Mouse (Mus musculus): ENCODE data around the gene Zfr. TPM values are rescaled to one million over a fixed set of nuclear protein-coding genes. Genes with fewer than 3 reads are reported as not detected.
"Not testable (repeated sequence)": the region's sequence is repeated elsewhere in the genome, so short reads cannot be mapped to it uniquely, and the experiment has no call there.

Gene Zfr
- polyA plus RNA-seq, 1 experiment from 2014 or later, result 85.9 TPM

- Histone ChIP-seq H3K36me3 (ENCODE audit: control insufficient read depth, insufficient read depth, low read length) (no peaks in the 10 kb centered on the region), H3K27me3 (ENCODE audit: control insufficient read depth, insufficient read depth, low read length) (no peaks in the 10 kb centered on the region), H3K9me3 (replicated peaks; ENCODE audit: control insufficient read depth, low read length) (no peaks in the 10 kb centered on the region), H3K27ac (ENCODE audit: low read length) (no peak overlapping the region), H3K4me1 (ENCODE audit: control insufficient read depth, insufficient read depth, low read length) (peaks cover 10% of the 10 kb centered on the region), H3K4me3 (replicated peaks; ENCODE audit: low read length) (no peak overlapping the region), H3K4me2 (ENCODE audit: low read depth, low read length) (no peak overlapping the region), H3K9ac (ENCODE audit: low read length) (no peak overlapping the region)
- no peak for ATAC-seq (ENCODE audit: insufficient read depth, low FRiP score)
- WGBS, result 37% methylated on average over 6 of the region's 6 CpGs
These were observed 1.9 kb upstream of the Zfr start for GRCm38 (mm10) chr15:12115722-12116230.

DNA sequence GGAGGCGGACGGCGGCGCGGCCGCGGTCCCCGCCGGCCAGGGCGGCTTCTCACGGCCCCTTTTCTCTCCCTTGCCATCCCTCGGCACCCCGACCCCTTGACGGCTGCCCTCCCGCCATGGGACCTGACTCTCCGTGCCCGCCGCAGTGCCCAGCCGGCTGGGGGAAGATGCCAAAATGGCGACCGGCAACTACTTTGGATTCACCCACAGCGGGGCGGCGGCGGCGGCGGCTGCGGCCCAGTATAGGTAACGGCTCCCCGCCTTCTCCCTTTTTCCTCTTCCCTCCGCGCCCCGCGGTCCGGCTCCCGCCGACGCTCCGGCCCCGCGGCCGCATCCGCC, 431 bp downstream of the Zfr start:
- H3K4me3 ChIP-seq (replicated peaks; ENCODE audit: low read length), result peak overlapping the region; percentile 87
- 0 out of 2 replicates have a peak, but pooled peaks cover 2% of the 10 kb centered on the region for H3K36me3 ChIP-seq (ENCODE audit: control insufficient read depth, insufficient read depth, low read length)
- WGBS, result under 1% methylated on average over 35 of the region's 43 CpGs
- no peaks in the 10 kb centered on the region for H3K27me3 ChIP-seq (ENCODE audit: control insufficient read depth, insufficient read depth, low read length)
- H3K9ac ChIP-seq (ENCODE audit: low read length), result peak overlapping the region; percentile 100
- ATAC-seq (ENCODE audit: insufficient read depth, low FRiP score), result peak; percentile 30
- H3K4me1 ChIP-seq (ENCODE audit: control insufficient read depth, insufficient read depth, low read length), result peaks cover 10% of the 10 kb centered on the region
- no peaks in the 10 kb centered on the region for H3K9me3 ChIP-seq (replicated peaks; ENCODE audit: control insufficient read depth, low read length)
- H3K4me2 ChIP-seq (ENCODE audit: low read depth, low read length), result no peak overlapping the region
- peak overlapping the region; percentile 94 for H3K27ac ChIP-seq (ENCODE audit: low read length)

DNA sequence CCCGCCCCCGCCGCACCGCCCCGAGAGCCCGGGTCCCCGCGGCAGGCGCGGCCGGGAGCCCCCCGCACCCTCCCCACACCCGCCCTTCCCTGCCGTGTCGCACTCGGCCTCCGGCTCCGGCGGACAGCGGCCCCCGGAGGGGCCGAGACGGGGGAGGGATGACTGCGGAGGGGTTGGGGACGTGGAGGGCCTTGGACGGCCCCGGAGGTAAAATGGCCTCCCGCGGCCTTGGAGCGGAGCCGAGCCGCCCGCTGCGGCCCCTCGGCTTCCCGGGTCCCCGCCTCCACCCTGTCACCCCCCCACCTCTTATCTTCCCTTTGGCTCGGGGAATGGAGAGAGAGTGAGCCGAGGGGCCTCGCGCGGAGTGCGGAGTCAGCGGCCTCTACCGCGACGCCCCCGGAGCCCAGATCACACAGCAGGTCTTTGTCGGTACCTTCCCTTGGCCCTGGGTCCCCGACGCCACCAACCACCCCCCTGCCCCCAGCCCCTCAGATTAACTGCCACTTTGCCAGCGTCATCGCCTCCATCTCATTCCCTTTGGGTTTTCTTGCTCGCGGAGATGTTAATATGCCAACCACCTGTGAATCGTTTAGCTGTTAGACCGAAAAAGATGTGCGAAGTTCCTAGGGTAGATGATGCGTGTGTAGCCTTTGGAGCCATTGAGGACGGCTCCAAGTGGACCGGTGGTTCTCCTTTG, 949 bp downstream of the Zfr start:
- Histone ChIP-seq H3K27ac (ENCODE audit: low read length) (peak overlapping the region; percentile 94), H3K27me3 (ENCODE audit: control insufficient read depth, insufficient read depth, low read length) (no peaks in the 10 kb centered on the region), H3K36me3 (ENCODE audit: control insufficient read depth, insufficient read depth, low read length) (0 out of 2 replicates have a peak, but pooled peaks cover 2% of the 10 kb centered on the region), H3K4me3 (replicated peaks; ENCODE audit: low read length) (peak overlapping the region; percentile 87), H3K9me3 (replicated peaks; ENCODE audit: control insufficient read depth, low read length) (no peaks in the 10 kb centered on the region), H3K4me1 (ENCODE audit: control insufficient read depth, insufficient read depth, low read length) (peaks cover 10% of the 10 kb centered on the region), H3K9ac (ENCODE audit: low read length) (peak overlapping the region; percentile 100), H3K4me2 (ENCODE audit: low read depth, low read length) (peak overlapping the region; percentile 87)
- ATAC-seq (ENCODE audit: insufficient read depth, low FRiP score), result peak; percentile 63
- under 1% methylated on average over 60 of the region's 61 CpGs for WGBS

- H3K36me3 ChIP-seq (ENCODE audit: control insufficient read depth, insufficient read depth, low read length), result 0 out of 2 replicates have a peak, but pooled peaks cover 2% of the 10 kb centered on the region
- 5% methylated on average over 7 of the region's 7 CpGs for WGBS
- H3K4me2 ChIP-seq (ENCODE audit: low read depth, low read length), result peak overlapping the region; percentile 87
- H3K4me3 ChIP-seq (replicated peaks; ENCODE audit: low read length), result peak overlapping the region; percentile 87
- no peaks in the 10 kb centered on the region for H3K27me3 ChIP-seq (ENCODE audit: control insufficient read depth, insufficient read depth, low read length)
- H3K27ac ChIP-seq (ENCODE audit: low read length), result peak overlapping the region; percentile 94
- no peaks in the 10 kb centered on the region for H3K9me3 ChIP-seq (replicated peaks; ENCODE audit: control insufficient read depth, low read length)
- no peak for ATAC-seq (ENCODE audit: insufficient read depth, low FRiP score)
- peaks cover 10% of the 10 kb centered on the region for H3K4me1 ChIP-seq (ENCODE audit: control insufficient read depth, insufficient read depth, low read length)
- H3K9ac ChIP-seq (ENCODE audit: low read length), result peak overlapping the region; percentile 100
These were observed 1.5 kb downstream of the Zfr start for GRCm38 (mm10) chr15:12119129-12119466.

- Histone ChIP-seq H3K36me3 (ENCODE audit: control insufficient read depth, insufficient read depth, low read length) (0 out of 2 replicates have a peak, but pooled peaks cover 2% of the 10 kb centered on the region), H3K27me3 (ENCODE audit: control insufficient read depth, insufficient read depth, low read length) (no peaks in the 10 kb centered on the region), H3K4me1 (ENCODE audit: control insufficient read depth, insufficient read depth, low read length) (0 out of 2 replicates have a peak, but pooled peaks cover 5% of the 10 kb centered on the region), H3K4me2 (ENCODE audit: low read depth, low read length) (no peak overlapping the region), H3K27ac (ENCODE audit: low read length) (no peak overlapping the region), H3K4me3 (replicated peaks; ENCODE audit: low read length) (no peak overlapping the region), H3K9me3 (replicated peaks; ENCODE audit: control insufficient read depth, low read length) (no peaks in the 10 kb centered on the region), H3K9ac (ENCODE audit: low read length) (no peak overlapping the region)
- ATAC-seq (ENCODE audit: insufficient read depth, low FRiP score), result no peak
- WGBS, result 94% methylated on average over 1 of the region's 1 CpGs
These were observed 7.3 kb downstream of the Zfr start for GRCm38 (mm10) chr15:12124913-12125312.

DNA sequence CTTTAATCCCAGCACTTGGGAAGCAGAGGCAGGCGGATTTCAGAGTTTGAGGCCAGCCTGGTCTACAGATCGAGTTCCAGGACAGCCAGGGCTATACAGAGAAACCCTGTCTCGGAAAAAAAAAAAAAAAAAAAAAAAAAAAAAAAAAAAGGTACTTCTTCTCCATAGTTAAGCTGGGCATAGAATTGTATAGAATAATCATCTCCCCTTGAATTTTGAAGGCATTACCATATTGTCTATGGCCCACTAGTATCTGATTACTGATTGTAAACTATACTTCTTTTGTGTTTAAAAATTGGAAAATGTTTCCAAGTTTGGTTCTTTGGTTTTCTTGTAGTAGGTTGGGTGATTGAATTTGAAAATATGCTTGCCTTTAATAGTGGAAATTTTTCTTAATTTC, 13.2 kb downstream of the Zfr start:
- 91% methylated on average over 3 of the region's 3 CpGs for WGBS
- H3K9me3 ChIP-seq (replicated peaks; ENCODE audit: control insufficient read depth, low read length); H3K36me3 ChIP-seq (ENCODE audit: control insufficient read depth, insufficient read depth, low read length); H3K4me1 ChIP-seq (ENCODE audit: control insufficient read depth, insufficient read depth, low read length); H3K9ac ChIP-seq (ENCODE audit: low read length); ATAC-seq (ENCODE audit: insufficient read depth, low FRiP score); H3K27ac ChIP-seq (ENCODE audit: low read length); H3K4me3 ChIP-seq (replicated peaks; ENCODE audit: low read length); H3K4me2 ChIP-seq (ENCODE audit: low read depth, low read length); H3K27me3 ChIP-seq (ENCODE audit: control insufficient read depth, insufficient read depth, low read length): not testable (repeated sequence)

DNA sequence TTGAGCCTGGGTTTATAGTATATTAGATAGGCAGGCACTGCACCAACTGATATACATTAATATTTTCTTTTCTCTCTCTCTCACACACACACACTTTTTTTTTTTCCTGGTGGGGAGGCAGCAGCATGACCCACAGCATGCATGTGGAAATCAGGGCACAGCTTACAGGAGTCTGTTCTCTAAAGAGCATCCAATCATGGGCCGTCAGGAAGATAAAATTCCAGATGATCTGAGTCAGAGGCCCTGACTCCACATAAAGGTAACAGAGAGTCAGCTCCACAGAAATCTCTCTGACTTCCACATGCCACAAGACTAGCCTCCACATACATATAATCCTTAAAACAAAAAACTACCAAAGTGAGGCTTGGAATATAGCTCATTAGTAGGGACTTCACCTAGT, 16.9 kb downstream of the Zfr start:
- Histone ChIP-seq H3K36me3 (ENCODE audit: control insufficient read depth, insufficient read depth, low read length) (no peaks in the 10 kb centered on the region), H3K4me3 (replicated peaks; ENCODE audit: low read length) (no peak overlapping the region), H3K27ac (ENCODE audit: low read length) (no peak overlapping the region), H3K4me2 (ENCODE audit: low read depth, low read length) (no peak overlapping the region), H3K9me3 (replicated peaks; ENCODE audit: control insufficient read depth, low read length) (no peaks in the 10 kb centered on the region), H3K27me3 (ENCODE audit: control insufficient read depth, insufficient read depth, low read length) (no peaks in the 10 kb centered on the region), H3K4me1 (ENCODE audit: control insufficient read depth, insufficient read depth, low read length) (no peaks in the 10 kb centered on the region), H3K9ac (ENCODE audit: low read length) (no peak overlapping the region)
- ATAC-seq (ENCODE audit: insufficient read depth, low FRiP score), result no peak
- 35% methylated on average over 1 of the region's 1 CpGs for WGBS

DNA sequence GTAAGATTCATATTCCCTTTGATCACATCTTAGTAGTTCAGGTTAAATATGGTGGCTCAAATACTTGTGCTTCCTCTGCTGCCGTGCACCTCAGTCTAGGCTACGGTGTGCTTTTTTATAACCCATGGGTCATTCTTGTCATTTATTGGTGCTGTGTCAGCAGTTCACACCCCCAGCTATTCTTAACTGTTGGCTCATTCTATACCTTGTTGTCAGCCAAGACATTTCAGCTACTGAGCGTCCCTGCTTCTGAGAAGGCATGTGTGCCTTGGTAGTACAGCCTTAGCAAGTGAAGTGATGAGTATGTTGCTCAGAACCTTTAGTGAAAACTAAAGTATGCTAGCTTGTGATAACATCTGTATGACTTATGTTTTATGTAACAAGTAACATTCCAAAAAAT, 17.7 kb downstream of the Zfr start:
- H3K27ac ChIP-seq (ENCODE audit: low read length), result no peak overlapping the region; the same call in 1 of the 2 replicates
- H3K4me3 ChIP-seq (replicated peaks; ENCODE audit: low read length), result no peak overlapping the region
- no peak overlapping the region for H3K4me2 ChIP-seq (ENCODE audit: low read depth, low read length)
- H3K4me1 ChIP-seq (ENCODE audit: control insufficient read depth, insufficient read depth, low read length), result no peaks in the 10 kb centered on the region
- WGBS, result 49% methylated on average over 3 of the region's 3 CpGs
- no peaks in the 10 kb centered on the region for H3K36me3 ChIP-seq (ENCODE audit: control insufficient read depth, insufficient read depth, low read length)
- no peak overlapping the region for H3K9ac ChIP-seq (ENCODE audit: low read length)
- no peak for ATAC-seq (ENCODE audit: insufficient read depth, low FRiP score)
- H3K27me3 ChIP-seq (ENCODE audit: control insufficient read depth, insufficient read depth, low read length), result no peaks in the 10 kb centered on the region
- H3K9me3 ChIP-seq (replicated peaks; ENCODE audit: control insufficient read depth, low read length), result no peaks in the 10 kb centered on the region

DNA sequence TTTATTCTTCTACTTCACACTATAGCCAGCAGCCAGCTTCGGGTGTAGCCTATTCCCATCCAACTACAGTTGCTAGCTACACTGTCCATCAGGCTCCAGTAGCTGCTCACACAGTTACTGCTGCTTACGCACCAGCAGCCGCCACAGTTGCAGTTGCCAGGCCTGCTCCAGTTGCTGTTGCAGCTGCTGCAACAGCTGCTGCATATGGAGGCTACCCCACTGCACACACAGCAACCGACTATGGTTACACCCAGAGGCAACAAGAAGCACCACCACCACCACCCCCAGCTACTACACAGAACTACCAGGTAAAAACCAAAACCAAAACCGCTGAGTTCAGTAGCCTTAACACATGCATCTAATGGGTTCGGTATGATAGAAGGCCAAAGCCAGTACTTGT, 18.7 kb downstream of the Zfr start:
- Histone ChIP-seq H3K4me3 (replicated peaks; ENCODE audit: low read length) (no peak overlapping the region), H3K27ac (ENCODE audit: low read length) (no peak overlapping the region), H3K36me3 (ENCODE audit: control insufficient read depth, insufficient read depth, low read length) (no peaks in the 10 kb centered on the region), H3K4me2 (ENCODE audit: low read depth, low read length) (no peak overlapping the region), H3K9me3 (replicated peaks; ENCODE audit: control insufficient read depth, low read length) (no peaks in the 10 kb centered on the region), H3K4me1 (ENCODE audit: control insufficient read depth, insufficient read depth, low read length) (no peaks in the 10 kb centered on the region), H3K9ac (ENCODE audit: low read length) (no peak overlapping the region), H3K27me3 (ENCODE audit: control insufficient read depth, insufficient read depth, low read length) (no peaks in the 10 kb centered on the region)
- no peak for ATAC-seq (ENCODE audit: insufficient read depth, low FRiP score)
- 83% methylated on average over 6 of the region's 6 CpGs for WGBS

Measured in stomach, embryonic 16.5 days (tissue).